Mouse (Mus musculus) kidney, postnatal 4 days (tissue): Measurements from ENCODE around the gene Tmem201.
"Not testable (repeated sequence)": the region's sequence is repeated elsewhere in the genome, so short reads cannot be mapped to it uniquely, and the experiment has no call there.

ENCODE experiments used
- DNase-seq, 2 experiments: peaks; one replicate each; pipeline ENCODE4 v3.0.0; 2021; ENCODE audit warnings: mixed read lengths in 2 of 2

Tmem201 gene

GRCm38 (mm10) chr4:149737383-149738324, at the start of gene Tmem201:
Tmem201 (minus strand) TSS chr4:149738044.
- peak; percentile 98 for DNase-seq

GRCm38 (mm10) chr4:149784901-149785300, 47.1 kb upstream of the Tmem201 start:
- no peak for DNase-seq

GRCm38 (mm10) chr4:149784371-149784770, 46.5 kb upstream of the Tmem201 start:
- no peak for DNase-seq

GRCm38 (mm10) chr4:149782975-149783374, 45.1 kb upstream of the Tmem201 start:
- DNase-seq: peak in 1 of 2 experiments; percentile 53

GRCm38 (mm10) chr4:149780565-149781356, 42.9 kb upstream of the Tmem201 start:
- peak in 1 of 2 experiments; percentile 50 for DNase-seq

GRCm38 (mm10) chr4:149779966-149780365, 42.1 kb upstream of the Tmem201 start:
- DNase-seq: no peak

GRCm38 (mm10) chr4:149777126-149777525, 39.3 kb upstream of the Tmem201 start:
- peak in 1 of 2 experiments; percentile 32 for DNase-seq

- no peak for DNase-seq
Measured at GRCm38 (mm10) chr4:149775760-149776362, 38.0 kb upstream of the Tmem201 start.

- DNase-seq: peak in 1 of 2 experiments; percentile 48
Measured at GRCm38 (mm10) chr4:149775330-149775729, 37.5 kb upstream of the Tmem201 start.

- DNase-seq: peak; percentile 98
Measured at GRCm38 (mm10) chr4:149774094-149774470, 36.2 kb upstream of the Tmem201 start, which contains the start of gene Slc25a33. Slc25a33 (minus strand) TSS chr4:149774277.

GRCm38 (mm10) chr4:149773408-149774093, 35.7 kb upstream of the Tmem201 start:
- no peak for DNase-seq

GRCm38 (mm10) chr4:149772394-149772793, 34.5 kb upstream of the Tmem201 start:
- peak; percentile 45 to 57 for DNase-seq

GRCm38 (mm10) chr4:149765201-149765600, 27.4 kb upstream of the Tmem201 start:
- no peak for DNase-seq

- no peak for DNase-seq
Measured at GRCm38 (mm10) chr4:149763335-149763734, 25.5 kb upstream of the Tmem201 start.

- no peak for DNase-seq
Measured at GRCm38 (mm10) chr4:149759517-149759916, 21.7 kb upstream of the Tmem201 start.

GRCm38 (mm10) chr4:149758423-149758822, 20.6 kb upstream of the Tmem201 start:
- no peak for DNase-seq

- not testable (repeated sequence) for DNase-seq
Measured at GRCm38 (mm10) chr4:149756546-149756945, 18.7 kb upstream of the Tmem201 start.

GRCm38 (mm10) chr4:149752836-149753235, 15.0 kb upstream of the Tmem201 start:
- DNase-seq: no peak

- peak; percentile 76 to 82 for DNase-seq
Measured at GRCm38 (mm10) chr4:149752124-149752799, 14.4 kb upstream of the Tmem201 start.

- no peak for DNase-seq
Measured at GRCm38 (mm10) chr4:149750671-149751070, 12.8 kb upstream of the Tmem201 start.

- not testable (repeated sequence) for DNase-seq
Measured at GRCm38 (mm10) chr4:149749663-149750015, 11.8 kb upstream of the Tmem201 start.
